Mouse (Mus musculus) lung, embryonic 16.5 days (tissue): ENCODE data around the gene Hsf2bp. TPM values are rescaled to one million over a fixed set of nuclear protein-coding genes. Genes with fewer than 3 reads are reported as not detected.

Source experiments
- ATAC-seq: fragments of 200-750 bp; cut with Nextera tagmentation; 2 replicates; pipeline ENCODE4 v1.8.0; 2017; ENCODE audit warnings: low read depth, mild to moderate bottlenecking, moderate library complexity
- H3K27ac ChIP-seq: fragments of 300-500 bp; sonication (generic); 2 replicates; pipeline ENCODE4 v1.5.1; 2014; ENCODE audit warnings: mild to moderate bottlenecking, control low read depth, low read length
- H3K27me3 ChIP-seq: fragments of 300-500 bp; sonication (generic); 2 replicates; pipeline ENCODE4 v1.6.1; 2014; ENCODE audit warnings: low read depth, low read length, mixed read lengths; ENCODE audit not compliant: control insufficient read depth, insufficient read depth
- H3K36me3 ChIP-seq: fragments of 300-500 bp; sonication (generic); 2 replicates; pipeline ENCODE4 v1.6.1; 2014; ENCODE audit warnings: low read length; ENCODE audit not compliant: control insufficient read depth, insufficient read depth
- H3K4me1 ChIP-seq: fragments of 300-500 bp; sonication (generic); replicated peaks from 2 replicates; pipeline ENCODE4 v1.6.1; 2014; ENCODE audit warnings: low read length, mixed read lengths; ENCODE audit not compliant: control insufficient read depth, insufficient read depth
- H3K4me2 ChIP-seq: fragments of 300-500 bp; sonication (generic); 2 replicates; pipeline ENCODE4 v1.6.1; 2014; ENCODE audit warnings: low read depth, low read length, control low read depth
- H3K4me3 ChIP-seq: fragments of 300-500 bp; sonication (generic); 2 replicates; pipeline ENCODE4 v1.5.1; 2014; ENCODE audit warnings: mild to moderate bottlenecking, low read length, control low read depth
- H3K9ac ChIP-seq: fragments of 300-500 bp; sonication (generic); 2 replicates; pipeline ENCODE4 v1.6.1; 2014; ENCODE audit warnings: low read length, control low read depth
- H3K9me3 ChIP-seq: fragments of 300-500 bp; sonication (generic); 2 replicates; pipeline ENCODE4 v1.6.1; 2016; ENCODE audit warnings: low read length; ENCODE audit not compliant: control insufficient read depth
- WGBS: fragments of 180-500 bp; shearing (Covaris S2); extraction: QIAGEN DNeasy Blood & Tissue Kit; methylation state at CpG from one replicate; pipeline ENCODE4 v1.1.7; 2014; 5-methylcytosine and 5-hydroxymethylcytosine counted together
- polyA plus RNA-seq: library from polyadenylated mRNA; unstranded; fragments of >200 nt; fragmentation: Nextera tagmentation; extraction: Ambion mirVana; gene quantifications from 2 replicates; pipeline ENCODE4 v1.2.1, GENCODE M21; 2015

Hsf2bp gene
- polyA plus RNA-seq, 1 experiment from 2014 or later: 0.57 TPM

- Histone ChIP-seq H3K4me1 (peaks cover 30% of the 10 kb centered on the region), H3K4me3 (no peak overlapping the region), H3K27ac (peak overlapping the region; percentile 88), H3K9ac (no peak overlapping the region; the same call in 1 of the 2 replicates), H3K27me3 (no peaks in the 10 kb centered on the region), H3K9me3 (no peaks in the 10 kb centered on the region), H3K36me3 (no peaks in the 10 kb centered on the region), H3K4me2 (no peak overlapping the region)
- whole genome bisulfite sequencing: 43% methylated on average over 11 of the region's 11 CpGs
- ATAC-seq: peak; percentile 88
Observed at GRCm38 (mm10) chr17:31982326-31983190, 53.6 kb downstream of the Hsf2bp start.

DNA sequence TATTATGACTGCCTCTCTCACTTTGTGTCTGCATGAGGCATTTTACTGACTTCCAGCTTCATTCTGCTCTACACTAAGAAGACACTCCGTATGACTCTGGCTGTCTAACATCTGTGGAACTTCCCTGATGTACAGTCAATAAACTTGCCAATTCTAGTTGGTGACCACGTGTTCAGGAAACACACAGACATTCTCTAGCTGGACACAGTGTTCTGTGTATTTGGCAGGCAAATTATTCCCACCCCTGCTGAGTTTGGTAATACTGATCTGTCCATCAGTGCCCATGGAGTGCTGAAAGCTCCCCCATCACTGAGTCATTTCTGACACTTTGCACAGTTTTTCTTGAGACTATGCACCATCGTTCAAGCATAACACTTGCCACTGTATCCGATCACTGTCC, 56.3 kb downstream of the Hsf2bp start:
- H3K9me3 ChIP-seq: no peaks in the 10 kb centered on the region
- H3K9ac ChIP-seq: no peak overlapping the region
- H3K4me2 ChIP-seq: no peak overlapping the region
- no peak overlapping the region for H3K27ac ChIP-seq
- no peak overlapping the region for H3K4me3 ChIP-seq
- WGBS: 64% methylated on average over 4 of the region's 4 CpGs
- ATAC-seq: peak; percentile 42; the same call in 1 of the 2 replicates
- H3K36me3 ChIP-seq: no peaks in the 10 kb centered on the region
- H3K27me3 ChIP-seq: no peaks in the 10 kb centered on the region
- peaks cover 23% of the 10 kb centered on the region for H3K4me1 ChIP-seq

- peaks cover 8% of the 10 kb centered on the region for H3K4me1 ChIP-seq
- H3K27ac ChIP-seq: no peak overlapping the region
- H3K36me3 ChIP-seq: no peaks in the 10 kb centered on the region
- no peaks in the 10 kb centered on the region for H3K9me3 ChIP-seq
- no peak overlapping the region for H3K4me2 ChIP-seq
- no peak for ATAC-seq
- no peak overlapping the region for H3K4me3 ChIP-seq
- no peaks in the 10 kb centered on the region for H3K27me3 ChIP-seq
- H3K9ac ChIP-seq: no peak overlapping the region
Observed at GRCm38 (mm10) chr17:31977131-31977530, 59.0 kb downstream of the Hsf2bp start.

GRCm38 (mm10) chr17:31976501-31976900, 59.6 kb downstream of the Hsf2bp start:
- WGBS: 76% methylated on average over 6 of the region's 6 CpGs
- no peaks in the 10 kb centered on the region for H3K9me3 ChIP-seq
- H3K27me3 ChIP-seq: no peaks in the 10 kb centered on the region

GRCm38 (mm10) chr17:31974694-31975093, 61.5 kb downstream of the Hsf2bp start:
- Histone ChIP-seq H3K4me2 (no peak overlapping the region), H3K36me3 (no peaks in the 10 kb centered on the region), H3K4me3 (no peak overlapping the region), H3K4me1 (no peaks in the 10 kb centered on the region), H3K27me3 (no peaks in the 10 kb centered on the region), H3K9ac (no peak overlapping the region), H3K27ac (no peak overlapping the region), H3K9me3 (no peaks in the 10 kb centered on the region)
- ATAC-seq: 0 out of 2 replicates have a peak, but pooled peaks have one; percentile 46
- WGBS: 42% methylated on average over 5 of the region's 5 CpGs

More at GRCm38 (mm10) chr17:31976501-31976900, 59.6 kb downstream of the Hsf2bp start:
- H3K36me3 ChIP-seq: no peaks in the 10 kb centered on the region
- no peak overlapping the region for H3K4me3 ChIP-seq
- H3K4me2 ChIP-seq: no peak overlapping the region
- no peak overlapping the region for H3K27ac ChIP-seq
- peaks cover 1% of the 10 kb centered on the region for H3K4me1 ChIP-seq
- no peak for ATAC-seq
- H3K9ac ChIP-seq: no peak overlapping the region

GRCm38 (mm10) chr17:31973664-31974230, 62.4 kb downstream of the Hsf2bp start:
- H3K27me3 ChIP-seq: no peaks in the 10 kb centered on the region
- H3K36me3 ChIP-seq: no peaks in the 10 kb centered on the region
- H3K9ac ChIP-seq: no peak overlapping the region
- H3K27ac ChIP-seq: no peak overlapping the region
- no peak for ATAC-seq
- no peak overlapping the region for H3K4me3 ChIP-seq
- no peaks in the 10 kb centered on the region for H3K4me1 ChIP-seq
- H3K9me3 ChIP-seq: no peaks in the 10 kb centered on the region
- WGBS: 57% methylated on average over 7 of the region's 7 CpGs
- H3K4me2 ChIP-seq: no peak overlapping the region

DNA sequence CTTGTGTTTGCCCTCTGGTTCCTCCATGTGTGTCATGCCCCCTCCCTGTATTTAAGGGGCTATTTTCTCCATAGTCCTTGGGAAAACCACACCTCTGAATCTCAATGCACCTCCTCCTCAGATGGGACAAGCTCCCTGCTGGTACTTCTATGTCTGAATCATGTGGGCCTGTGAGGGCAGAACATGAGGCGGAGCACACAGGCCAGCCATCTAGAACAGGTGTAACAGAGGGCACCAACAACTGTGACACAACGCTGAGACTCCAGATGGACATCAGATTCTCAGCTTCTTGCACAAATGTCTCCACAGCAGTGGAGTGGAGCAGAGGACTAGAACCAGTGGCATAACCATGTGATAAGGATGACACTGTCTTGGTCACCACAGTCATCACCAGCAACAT, 65.3 kb downstream of the Hsf2bp start:
- 81% methylated on average over 2 of the region's 2 CpGs for WGBS

DNA sequence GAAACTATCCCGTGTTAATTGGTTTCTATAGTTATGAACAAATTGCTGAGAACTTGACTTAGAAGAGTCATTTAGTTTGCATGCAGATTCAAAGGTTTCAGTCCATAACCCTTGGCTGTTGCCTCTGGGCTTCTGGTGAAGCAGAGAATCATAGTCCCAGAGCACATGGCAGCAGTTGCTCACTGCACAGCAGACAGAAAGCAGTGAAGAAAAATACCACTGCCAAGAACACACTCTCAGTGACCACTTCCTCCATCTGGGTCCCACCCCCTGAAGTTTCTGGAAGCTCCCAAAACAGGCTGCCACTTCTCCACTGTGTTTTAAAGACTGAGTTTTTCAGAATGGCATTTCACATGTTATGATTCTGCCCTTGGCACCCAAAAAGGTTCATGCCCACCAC, 67.3 kb downstream of the Hsf2bp start:
- WGBS: 80% methylated on average over 1 of the region's 1 CpGs
- ATAC-seq: no peak

More for the DNA sequence above, 65.3 kb downstream of the Hsf2bp start:
- H3K27me3 ChIP-seq: no peaks in the 10 kb centered on the region
- no peak overlapping the region for H3K4me2 ChIP-seq
- no peak overlapping the region for H3K4me3 ChIP-seq
- H3K4me1 ChIP-seq: 0 out of 2 replicates have a peak, but pooled peaks cover 1% of the 10 kb centered on the region
- no peaks in the 10 kb centered on the region for H3K9me3 ChIP-seq
- ATAC-seq: no peak
- H3K36me3 ChIP-seq: no peaks in the 10 kb centered on the region
- no peak overlapping the region for H3K27ac ChIP-seq
- H3K9ac ChIP-seq: no peak overlapping the region

GRCm38 (mm10) chr17:31967311-31967710, 68.8 kb downstream of the Hsf2bp start:
- Histone ChIP-seq H3K9me3 (no peaks in the 10 kb centered on the region), H3K4me2 (no peak overlapping the region), H3K27ac (no peak overlapping the region), H3K4me1 (0 out of 2 replicates have a peak, but pooled peaks cover 3% of the 10 kb centered on the region), H3K9ac (no peak overlapping the region), H3K4me3 (no peak overlapping the region), H3K36me3 (no peaks in the 10 kb centered on the region), H3K27me3 (no peaks in the 10 kb centered on the region)
- ATAC-seq: no peak
- WGBS: 58% methylated on average over 4 of the region's 4 CpGs

More for the DNA sequence above, 67.3 kb downstream of the Hsf2bp start:
- Histone ChIP-seq H3K4me3 (no peak overlapping the region), H3K4me2 (no peak overlapping the region), H3K27ac (no peak overlapping the region), H3K9me3 (no peaks in the 10 kb centered on the region), H3K9ac (no peak overlapping the region), H3K27me3 (no peaks in the 10 kb centered on the region), H3K4me1 (0 out of 2 replicates have a peak, but pooled peaks cover 3% of the 10 kb centered on the region), H3K36me3 (no peaks in the 10 kb centered on the region)
